Mouse (Mus musculus) stomach, embryonic 16.5 days (tissue): ENCODE results near the gene Arid3a. TPM values are rescaled to one million over a fixed set of nuclear protein-coding genes. Genes with fewer than 3 reads are reported as not detected.

ENCODE experiments used
- ATAC-seq: fragments of 200-750 bp; cut with Nextera tagmentation; 2 replicates; pipeline ENCODE4 v1.8.0; 2017; ENCODE audit warnings: moderate number of reproducible peaks, moderate TSS enrichment; ENCODE audit not compliant: insufficient read depth, low FRiP score
- H3K27ac ChIP-seq: fragments of 300-500 bp; sonication (generic); 2 replicates; pipeline ENCODE4 v1.5.1; 2014; ENCODE audit warnings: low read length
- H3K27me3 ChIP-seq: fragments of 300-500 bp; sonication (generic); 2 replicates; pipeline ENCODE4 v1.6.1; 2014; ENCODE audit warnings: low read length, control low read depth, mixed read lengths; ENCODE audit not compliant: control insufficient read depth, insufficient read depth
- H3K36me3 ChIP-seq: fragments of 300-500 bp; sonication (generic); 2 replicates; pipeline ENCODE4 v1.6.1; 2014; ENCODE audit warnings: low read length; ENCODE audit not compliant: control insufficient read depth, insufficient read depth
- H3K4me1 ChIP-seq: fragments of 300-500 bp; sonication (generic); 2 replicates; pipeline ENCODE4 v1.6.1; 2014; ENCODE audit warnings: low read length, control low read depth, mixed read lengths; ENCODE audit not compliant: control insufficient read depth, insufficient read depth
- H3K4me2 ChIP-seq: fragments of 300-500 bp; sonication (generic); 2 replicates; pipeline ENCODE4 v1.6.1; 2014; ENCODE audit warnings: low read depth, low read length, mixed read lengths
- H3K4me3 ChIP-seq: fragments of 300-500 bp; sonication (generic); replicated peaks from 2 replicates; pipeline ENCODE4 v1.5.1; 2014; ENCODE audit warnings: mild to moderate bottlenecking, low read length
- H3K9ac ChIP-seq: fragments of 300-500 bp; sonication (generic); 2 replicates; pipeline ENCODE4 v1.6.1; 2014; ENCODE audit warnings: low read length
- H3K9me3 ChIP-seq: fragments of 300-500 bp; sonication (generic); replicated peaks from 2 replicates; pipeline ENCODE4 v1.6.1; 2016; ENCODE audit warnings: low read length, control low read depth; ENCODE audit not compliant: control insufficient read depth
- WGBS: fragments of 180-500 bp; shearing (Covaris S2); extraction: QIAGEN DNeasy Blood & Tissue Kit; methylation state at CpG from one replicate; pipeline ENCODE4 v1.1.7; 2014; 5-methylcytosine and 5-hydroxymethylcytosine counted together
- polyA plus RNA-seq: library from polyadenylated mRNA; unstranded; fragments of >200 nt; fragmentation: Nextera tagmentation; extraction: Ambion mirVana; gene quantifications from 2 replicates; pipeline ENCODE4 v1.2.1, GENCODE M21; 2015

Gene Arid3a
- polyA plus RNA-seq, 1 experiment from 2014 or later, result 5.2 TPM

GRCm38 (mm10) chr10:79936911-79937441 lies 10.1 kb downstream of the Arid3a start:
- Histone ChIP-seq H3K9ac (0 out of 2 replicates have a peak overlapping the region, but pooled peaks have one; percentile 0), H3K9me3 (no peaks in the 10 kb centered on the region), H3K27ac (peak overlapping the region; percentile 53), H3K4me3 (no peak overlapping the region), H3K4me1 (peaks cover 55% of the 10 kb centered on the region), H3K36me3 (peaks cover 3% of the 10 kb centered on the region; the same call in 1 of the 2 replicates), H3K4me2 (0 out of 2 replicates have a peak overlapping the region, but pooled peaks have one; percentile 0), H3K27me3 (no peaks in the 10 kb centered on the region)
- ATAC-seq, result peak; percentile 54
- 51% methylated on average over 27 of the region's 27 CpGs for WGBS

DNA sequence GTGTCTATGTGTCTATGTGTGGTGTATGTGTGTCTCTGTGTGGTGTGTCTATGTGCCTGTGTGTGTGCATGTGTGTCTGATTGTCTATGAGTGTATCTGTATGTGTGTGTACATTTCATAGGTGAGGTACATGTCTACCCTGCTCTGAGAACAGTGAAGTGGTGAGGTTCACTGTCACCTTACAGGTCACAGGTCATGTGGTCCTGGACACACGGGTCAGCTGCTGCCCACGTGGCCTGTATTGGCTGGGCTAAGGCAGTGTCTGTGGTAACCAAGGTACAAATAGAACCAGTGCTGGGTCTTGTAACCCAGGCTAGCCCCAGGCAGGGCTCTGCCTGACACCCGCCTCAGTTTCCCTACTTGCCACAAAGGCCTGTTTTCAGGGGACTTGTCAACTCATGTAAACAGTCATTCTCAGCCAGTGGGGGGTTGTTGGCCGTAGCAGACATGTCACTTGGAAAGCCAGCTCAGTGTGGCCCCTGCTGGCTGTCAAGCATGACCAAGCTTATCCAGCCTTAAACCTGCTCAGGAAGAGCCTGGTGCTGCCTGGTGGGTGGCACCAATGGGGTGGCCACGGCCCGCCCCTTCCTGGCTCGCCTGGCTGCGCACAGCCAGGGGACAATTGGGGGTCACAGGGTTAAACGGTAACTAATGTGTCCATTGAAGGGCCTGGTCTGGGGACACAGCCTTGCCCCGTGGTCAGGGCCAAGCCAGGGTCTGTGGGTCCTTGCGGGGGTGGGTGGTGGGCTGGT lies 11.1 kb downstream of the Arid3a start:
- peaks cover 45% of the 10 kb centered on the region for H3K4me1 ChIP-seq
- no peak overlapping the region for H3K4me3 ChIP-seq
- H3K27me3 ChIP-seq, result no peaks in the 10 kb centered on the region
- H3K27ac ChIP-seq, result no peak overlapping the region
- no peaks in the 10 kb centered on the region for H3K36me3 ChIP-seq
- ATAC-seq, result no peak
- no peak overlapping the region for H3K9ac ChIP-seq
- no peaks in the 10 kb centered on the region for H3K9me3 ChIP-seq
- H3K4me2 ChIP-seq, result no peak overlapping the region
- 76% methylated on average over 11 of the region's 11 CpGs for WGBS

DNA sequence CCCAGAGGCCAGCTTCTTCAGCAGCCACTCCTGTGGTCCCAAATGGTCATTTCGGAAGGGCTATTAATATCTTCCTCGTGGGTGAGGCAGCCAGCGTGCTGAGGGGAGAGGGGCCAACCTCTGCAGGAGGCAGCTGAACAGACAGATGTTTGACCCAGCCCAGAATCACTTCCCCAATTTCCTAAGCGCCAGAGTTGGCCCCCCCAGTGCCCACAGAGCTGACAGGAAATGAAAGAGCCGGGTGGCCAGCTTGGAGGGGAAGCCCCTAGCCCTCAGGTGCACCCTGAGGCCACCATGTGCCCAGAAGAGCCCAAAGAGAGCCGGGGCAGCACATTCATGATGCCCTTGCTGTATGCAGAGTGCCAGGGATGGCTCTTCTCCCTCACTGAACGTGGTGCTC lies 13.9 kb downstream of the Arid3a start:
- no peak overlapping the region for H3K9ac ChIP-seq
- no peak overlapping the region for H3K4me3 ChIP-seq
- no peak overlapping the region for H3K27ac ChIP-seq
- H3K4me2 ChIP-seq, result no peak overlapping the region
- H3K4me1 ChIP-seq, result peaks cover 38% of the 10 kb centered on the region
- H3K27me3 ChIP-seq, result no peaks in the 10 kb centered on the region
- no peaks in the 10 kb centered on the region for H3K36me3 ChIP-seq
- no peaks in the 10 kb centered on the region for H3K9me3 ChIP-seq
- 57% methylated on average over 7 of the region's 7 CpGs for WGBS
- ATAC-seq, result no peak

DNA sequence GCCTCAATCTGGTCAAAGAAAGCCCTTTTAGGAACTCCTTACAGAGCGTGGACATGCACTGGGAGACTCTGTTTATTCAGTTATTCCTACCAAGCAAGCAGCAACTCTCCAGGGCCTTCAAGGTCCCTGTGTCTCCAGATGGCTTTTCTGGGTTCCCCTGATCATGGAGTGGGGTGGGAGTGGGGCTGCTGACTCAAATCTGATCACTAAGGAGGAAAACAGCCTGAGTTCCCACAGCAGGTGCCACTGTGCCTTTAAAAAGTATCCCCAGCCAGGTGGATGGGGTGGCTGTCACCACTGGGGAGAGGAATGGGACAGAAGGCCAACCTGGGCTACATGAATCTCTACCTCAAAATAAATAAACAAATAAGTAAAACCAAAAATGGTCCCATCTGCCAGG lies 16.1 kb downstream of the Arid3a start:
- WGBS, result 77% methylated on average over 1 of the region's 1 CpGs
- H3K27me3 ChIP-seq, result no peaks in the 10 kb centered on the region
- no peak overlapping the region for H3K4me3 ChIP-seq
- no peak overlapping the region for H3K9ac ChIP-seq
- no peaks in the 10 kb centered on the region for H3K9me3 ChIP-seq
- H3K4me1 ChIP-seq, result peaks cover 41% of the 10 kb centered on the region
- no peak overlapping the region for H3K4me2 ChIP-seq
- peak overlapping the region; percentile 84 for H3K27ac ChIP-seq
- ATAC-seq, result no peak
- no peaks in the 10 kb centered on the region for H3K36me3 ChIP-seq

DNA sequence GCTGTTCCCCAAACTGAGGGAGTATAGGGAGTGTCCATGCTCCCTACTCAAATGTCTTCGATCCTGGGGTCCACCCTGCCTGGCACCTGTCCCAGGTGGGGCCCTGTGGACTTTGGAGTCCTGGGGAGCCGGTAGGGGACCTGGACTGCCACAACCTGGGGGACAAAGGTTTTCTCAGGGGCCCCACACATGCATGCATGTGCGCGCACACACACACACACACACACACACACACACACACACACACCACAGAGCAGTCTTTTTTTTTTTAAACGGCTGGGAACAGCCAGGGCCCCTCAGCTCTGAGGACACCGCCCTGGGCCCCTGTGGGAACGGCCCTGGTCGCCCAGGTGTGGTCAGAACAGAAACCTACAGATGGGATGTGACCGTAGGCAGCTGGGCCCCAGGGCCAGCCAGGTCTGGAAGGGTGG lies 16.6 kb downstream of the Arid3a start:
- Histone ChIP-seq H3K27me3 (no peaks in the 10 kb centered on the region), H3K27ac (peak overlapping the region; percentile 84), H3K9me3 (no peaks in the 10 kb centered on the region), H3K36me3 (no peaks in the 10 kb centered on the region), H3K9ac (peak overlapping the region; percentile 45), H3K4me2 (no peak overlapping the region), H3K4me3 (no peak overlapping the region), H3K4me1 (peaks cover 39% of the 10 kb centered on the region)
- 52% methylated on average over 9 of the region's 9 CpGs for WGBS
- ATAC-seq, result peak; percentile 74

GRCm38 (mm10) chr10:79945507-79946234 lies 18.8 kb downstream of the Arid3a start:
- peak; percentile 69 for ATAC-seq
- WGBS, result 29% methylated on average over 16 of the region's 16 CpGs
- H3K4me1 ChIP-seq, result peaks cover 39% of the 10 kb centered on the region
- H3K9me3 ChIP-seq, result no peaks in the 10 kb centered on the region
- peak overlapping the region; percentile 45 for H3K9ac ChIP-seq
- H3K27ac ChIP-seq, result peak overlapping the region; percentile 84
- no peak overlapping the region for H3K4me3 ChIP-seq
- H3K4me2 ChIP-seq, result peak overlapping the region; percentile 37
- peaks cover 8% of the 10 kb centered on the region; the same call in 1 of the 2 replicates for H3K36me3 ChIP-seq
- no peaks in the 10 kb centered on the region for H3K27me3 ChIP-seq

DNA sequence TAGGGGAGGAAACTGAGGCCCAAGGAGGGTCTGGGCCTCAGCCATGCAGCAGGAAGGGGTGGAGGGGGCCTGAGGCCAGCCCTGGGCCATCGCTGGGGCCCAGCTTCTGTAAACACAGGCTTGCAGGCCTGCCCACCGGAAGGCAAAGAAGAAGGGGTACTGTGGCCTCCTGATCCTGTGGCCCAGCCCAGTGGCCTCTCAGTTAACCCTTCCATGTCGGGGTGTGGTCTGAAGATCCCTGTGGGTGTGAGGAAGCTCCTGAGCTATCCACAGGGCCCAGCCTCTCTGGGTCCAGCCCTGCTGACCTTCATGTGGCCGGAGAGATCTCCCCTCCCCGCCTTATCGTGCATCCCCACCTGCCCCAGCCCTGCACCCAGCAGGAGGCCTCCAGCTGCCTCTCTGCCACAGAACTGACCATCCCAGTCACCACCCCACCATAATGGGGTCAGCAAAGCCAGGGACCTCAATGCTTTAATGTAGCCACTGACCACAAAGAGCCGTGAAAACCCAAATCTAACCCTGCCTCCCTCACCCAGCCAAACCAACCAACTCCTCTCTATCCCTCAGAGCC lies 20.0 kb downstream of the Arid3a start:
- ATAC-seq, result 0 out of 2 replicates have a peak, but pooled peaks have one; percentile 23
- Histone ChIP-seq H3K27me3 (no peaks in the 10 kb centered on the region), H3K4me2 (peak overlapping the region; percentile 37), H3K9ac (peak overlapping the region; percentile 45), H3K36me3 (peaks cover 11% of the 10 kb centered on the region), H3K4me3 (0 out of 2 replicates have a peak overlapping the region, but pooled peaks have one; percentile 12), H3K9me3 (no peaks in the 10 kb centered on the region), H3K27ac (peak overlapping the region; percentile 84), H3K4me1 (peaks cover 39% of the 10 kb centered on the region)
- 20% methylated on average over 7 of the region's 7 CpGs for WGBS

DNA sequence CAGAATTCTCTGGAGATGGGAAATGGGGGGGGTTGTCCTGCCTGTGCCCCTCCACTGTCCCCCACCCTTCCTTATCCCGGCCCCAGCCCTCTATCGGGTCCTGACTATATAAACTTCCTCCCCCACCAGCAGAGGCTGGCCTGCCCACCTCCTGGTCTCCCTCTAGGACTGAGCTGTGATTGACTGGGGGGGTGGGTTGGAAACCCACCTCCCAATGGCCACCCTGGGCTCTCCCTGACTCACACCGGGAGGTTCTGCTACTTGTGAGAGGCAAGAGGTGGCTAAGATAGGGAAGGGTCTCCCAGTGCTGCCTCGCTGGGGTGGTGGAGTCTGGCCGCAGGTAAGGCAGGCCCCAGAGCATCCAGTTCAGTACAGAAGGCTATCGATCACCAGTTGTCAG lies 20.7 kb downstream of the Arid3a start:
- peak overlapping the region; percentile 45; the same call in 1 of the 2 replicates for H3K9ac ChIP-seq
- H3K4me1 ChIP-seq, result peaks cover 39% of the 10 kb centered on the region
- H3K9me3 ChIP-seq, result no peaks in the 10 kb centered on the region
- H3K4me3 ChIP-seq, result no peak overlapping the region; the same call in 1 of the 2 replicates
- 58% methylated on average over 6 of the region's 6 CpGs for WGBS
- ATAC-seq, result no peak
- H3K27me3 ChIP-seq, result no peaks in the 10 kb centered on the region
- peak overlapping the region; percentile 84; the same call in 1 of the 2 replicates for H3K27ac ChIP-seq
- H3K4me2 ChIP-seq, result peak overlapping the region; percentile 37
- peaks cover 11% of the 10 kb centered on the region for H3K36me3 ChIP-seq
